Mouse (Mus musculus) bone marrow, adult 2 months (tissue): ENCODE results near the gene Tmem273.

Experiments
- CTCF ChIP-seq: fragments of 200-500 bp; IDR thresholded peaks from 2 replicates; pipeline ENCODE4 v1.5.1; 2011; ENCODE audit warnings: low read length, control low read depth; ENCODE audit not compliant: control insufficient read depth, insufficient read depth
- POLR2A ChIP-seq: fragments of 200-500 bp; IDR thresholded peaks from 2 replicates; pipeline ENCODE4 v1.6.1; 2011; ENCODE audit warnings: low read depth, mild to moderate bottlenecking, control low read depth, low read length, borderline replicate concordance; ENCODE audit not compliant: control insufficient read depth

DNA sequence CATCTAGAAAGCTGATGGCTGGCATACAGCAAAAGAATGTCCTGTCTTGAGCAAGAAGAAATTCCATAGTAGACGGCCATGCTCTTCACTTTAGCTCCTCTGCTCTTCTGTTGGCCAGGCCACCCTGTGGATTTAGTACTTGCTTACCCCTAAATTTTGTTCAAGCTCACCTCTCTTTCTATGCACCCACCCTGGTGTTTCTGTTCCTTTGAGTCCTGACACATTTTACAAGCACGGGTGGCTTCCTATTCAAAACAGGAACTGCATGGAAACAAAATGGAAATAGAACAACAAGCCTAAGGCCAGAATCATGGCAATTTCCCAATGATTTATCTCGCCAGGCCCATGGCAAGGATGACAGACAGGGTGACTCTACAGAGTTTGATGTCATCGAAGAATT is 37.0 kb downstream of the Tmem273 start:
- TF ChIP-seq CTCF (no peak), POLR2A (no peak)
